Mouse (Mus musculus): ENCODE data around the gene Gm5244. TPM values are rescaled to one million over a fixed set of nuclear protein-coding genes. Genes with fewer than 3 reads are reported as not detected.

Gm5244 gene
- polyA plus RNA-seq, 1 experiment from 2014 or later: not detected

DNA sequence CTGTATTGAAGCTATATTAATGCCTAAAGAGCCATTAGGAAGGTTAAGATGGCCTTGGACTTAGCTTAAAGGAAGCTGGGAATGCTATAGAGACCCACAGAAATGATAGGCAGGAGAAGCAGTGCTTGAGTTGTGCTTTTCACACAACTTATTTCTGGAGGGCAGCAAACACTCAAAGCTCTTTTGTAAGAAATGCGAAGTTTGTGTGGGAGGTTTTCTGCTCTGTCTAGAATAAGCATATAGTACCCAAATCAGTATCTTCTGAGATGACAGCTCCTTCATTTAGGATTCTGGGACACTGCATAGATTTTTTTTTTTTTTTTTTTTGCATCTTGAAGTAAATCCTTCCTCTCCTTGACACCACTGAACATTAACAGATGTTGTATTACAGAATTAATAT lies 8.0 kb upstream of the Gm5244 start:
- H3K9me3 ChIP-seq (replicated peaks; ENCODE audit: control insufficient read depth, low read length): no peaks in the 10 kb centered on the region
- H3K36me3 ChIP-seq (ENCODE audit: control insufficient read depth, insufficient read depth): no peaks in the 10 kb centered on the region
- 68% methylated on average over 1 of the region's 1 CpGs for WGBS (ENCODE audit: insufficient replicate concordance)
- no peak overlapping the region for H3K4me3 ChIP-seq (ENCODE audit: low read depth, low read length)
- no peak overlapping the region for H3K4me2 ChIP-seq (ENCODE audit: low read depth, low read length)
- ATAC-seq (ENCODE audit: low read depth): no peak
- H3K27me3 ChIP-seq (ENCODE audit: control insufficient read depth, insufficient read depth, low read depth, low read length): no peaks in the 10 kb centered on the region
- no peak overlapping the region for H3K27ac ChIP-seq (ENCODE audit: low read length)
- no peak overlapping the region for H3K9ac ChIP-seq (ENCODE audit: low read depth, low read length)
- H3K4me1 ChIP-seq (ENCODE audit: control insufficient read depth, low read depth, low read length): no peaks in the 10 kb centered on the region; the same call in 1 of the 2 replicates

DNA sequence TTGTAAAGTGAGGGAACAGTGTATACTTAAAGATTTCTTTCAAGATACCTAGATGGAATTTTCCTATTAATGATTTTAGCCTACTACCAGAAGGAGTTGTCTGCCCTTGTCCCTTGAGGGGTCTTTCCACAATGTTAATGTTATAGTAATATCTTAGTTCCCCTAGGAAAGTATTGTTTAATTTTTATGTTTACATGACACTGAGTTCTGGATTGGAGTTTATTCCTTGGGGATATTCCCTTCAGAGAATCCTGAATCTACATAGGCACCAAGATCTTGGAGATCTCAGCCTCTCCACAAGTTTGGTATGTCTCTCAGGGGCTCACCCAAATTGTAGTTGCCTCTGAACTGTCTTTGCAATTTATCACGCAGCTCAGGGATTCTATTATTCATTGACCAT lies 10.5 kb downstream of the Gm5244 start, which contains the start of gene Olfr1444:
Gene Olfr1444, plus strand, starts transcription at position 301 of the 400 bp plus-strand sequence.
- H3K9me3 ChIP-seq (replicated peaks; ENCODE audit: control insufficient read depth, low read length): no peaks in the 10 kb centered on the region
- no peaks in the 10 kb centered on the region for H3K27me3 ChIP-seq (ENCODE audit: control insufficient read depth, insufficient read depth, low read depth, low read length)
- WGBS (ENCODE audit: insufficient replicate concordance): 33% methylated on average over 1 of the region's 1 CpGs
- no peak within 1 kb of the TSS for H3K9ac ChIP-seq (ENCODE audit: low read depth, low read length)
- no peak within 1 kb of the TSS for H3K27ac ChIP-seq (ENCODE audit: low read length)
- no peaks in the 10 kb centered on the region for H3K36me3 ChIP-seq (ENCODE audit: control insufficient read depth, insufficient read depth)
- ATAC-seq (ENCODE audit: low read depth): no peak
- no peak within 1 kb of the TSS for H3K4me3 ChIP-seq (ENCODE audit: low read depth, low read length)
- H3K4me1 ChIP-seq (ENCODE audit: control insufficient read depth, low read depth, low read length): no peaks in the 10 kb centered on the region
- no peak within 1 kb of the TSS for H3K4me2 ChIP-seq (ENCODE audit: low read depth, low read length)

DNA sequence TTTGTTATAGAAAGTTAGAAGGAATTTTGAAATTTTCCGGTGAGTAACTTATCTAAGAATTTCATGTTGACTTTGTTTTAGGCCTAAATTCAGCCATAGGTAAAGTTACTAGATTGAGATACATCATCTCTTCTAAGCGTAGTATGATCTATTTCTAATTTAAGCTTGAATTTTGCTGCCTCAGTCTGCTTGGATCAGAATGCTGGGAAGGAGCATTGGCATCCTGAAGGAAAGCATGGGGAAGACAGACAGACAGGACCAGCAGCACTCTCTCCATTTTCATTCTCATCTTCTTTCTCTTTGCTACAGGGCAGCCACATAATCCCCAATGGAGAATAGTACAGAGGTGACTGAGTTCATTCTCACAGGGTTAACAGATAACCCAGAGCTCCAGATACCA lies 37.1 kb downstream of the Gm5244 start, which contains the start of gene Olfr1445:
Gene Olfr1445, plus strand, starts transcription at position 301 of the 400 bp plus-strand sequence.
- Histone ChIP-seq H3K36me3 (ENCODE audit: control insufficient read depth, insufficient read depth) (no peaks in the 10 kb centered on the region), H3K4me3 (ENCODE audit: low read depth, low read length) (no peak within 1 kb of the TSS), H3K27ac (ENCODE audit: low read length) (no peak within 1 kb of the TSS), H3K4me1 (ENCODE audit: control insufficient read depth, low read depth, low read length) (no peaks in the 10 kb centered on the region), H3K27me3 (ENCODE audit: control insufficient read depth, insufficient read depth, low read depth, low read length) (no peaks in the 10 kb centered on the region), H3K9me3 (replicated peaks; ENCODE audit: control insufficient read depth, low read length) (no peaks in the 10 kb centered on the region), H3K9ac (ENCODE audit: low read depth, low read length) (no peak within 1 kb of the TSS), H3K4me2 (ENCODE audit: low read depth, low read length) (no peak within 1 kb of the TSS)
- ATAC-seq (ENCODE audit: low read depth): no peak
- WGBS (ENCODE audit: insufficient replicate concordance): 56% methylated on average over 2 of the region's 2 CpGs

DNA sequence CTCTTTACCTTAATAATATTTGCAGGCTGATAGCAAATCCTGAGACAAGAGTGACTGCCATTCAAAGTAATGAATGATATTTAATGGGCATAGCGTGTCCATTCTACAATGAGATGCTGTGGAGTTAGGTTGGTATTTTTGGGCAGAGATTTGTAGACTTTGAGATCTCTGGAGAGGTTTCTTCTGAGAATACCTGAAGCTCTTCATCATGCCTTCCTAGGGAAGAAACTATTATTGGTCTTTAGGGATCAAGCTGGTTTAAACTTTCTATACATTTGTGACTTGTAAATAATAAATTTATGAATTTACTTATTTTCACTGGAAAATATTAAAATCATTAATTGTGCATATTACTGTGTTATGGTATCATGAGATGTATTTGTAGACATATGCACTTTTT lies 46.9 kb downstream of the Gm5244 start, which contains the start of gene Olfr1446:
Gene Olfr1446, minus strand, starts transcription at position 101 of the 400 bp plus-strand sequence.
- WGBS (ENCODE audit: insufficient replicate concordance): 57% methylated on average over 1 of the region's 1 CpGs
- Histone ChIP-seq H3K4me3 (ENCODE audit: low read depth, low read length) (no peak within 1 kb of the TSS), H3K4me2 (ENCODE audit: low read depth, low read length) (no peak within 1 kb of the TSS), H3K36me3 (ENCODE audit: control insufficient read depth, insufficient read depth) (no peaks in the 10 kb centered on the region), H3K27me3 (ENCODE audit: control insufficient read depth, insufficient read depth, low read depth, low read length) (no peaks in the 10 kb centered on the region), H3K9me3 (replicated peaks; ENCODE audit: control insufficient read depth, low read length) (no peaks in the 10 kb centered on the region), H3K9ac (ENCODE audit: low read depth, low read length) (no peak within 1 kb of the TSS), H3K27ac (ENCODE audit: low read length) (no peak within 1 kb of the TSS), H3K4me1 (ENCODE audit: control insufficient read depth, low read depth, low read length) (no peaks in the 10 kb centered on the region)
- ATAC-seq (ENCODE audit: low read depth): no peak

Other genes with a start within 250 kb of the Gm5244 start
- 20.2 and 22.6 TPM in 2 replicates for gene Gm4952, start 246.7 kb upstream of the Gm5244 start, polyA plus RNA-seq (2015; fragmentation: Nextera tagmentation; extraction: Ambion mirVana)
- 0.23 and 0.38 TPM in 2 replicates for gene Glyat, start 213.4 kb upstream of the Gm5244 start, polyA plus RNA-seq (2015; fragmentation: Nextera tagmentation; extraction: Ambion mirVana)
- gene Olfr1442, start 176.2 kb upstream of the Gm5244 start, polyA plus RNA-seq (2015; fragmentation: Nextera tagmentation; extraction: Ambion mirVana): not detected in 2 replicates
- not detected in 2 replicates for gene Olfr1443, start 168.6 kb upstream of the Gm5244 start, polyA plus RNA-seq (2015; fragmentation: Nextera tagmentation; extraction: Ambion mirVana)
- gene Keg1, start 150.9 kb upstream of the Gm5244 start, polyA plus RNA-seq (2015; fragmentation: Nextera tagmentation; extraction: Ambion mirVana): 7.1 and 9.5 TPM in 2 replicates
- 0.63 and 0.66 TPM in 2 replicates for gene Cntf, start 81.0 kb upstream of the Gm5244 start, polyA plus RNA-seq (2015; fragmentation: Nextera tagmentation; extraction: Ambion mirVana)
- 5.8 and 6.3 TPM in 2 replicates for gene Zfp91, start 50.6 kb upstream of the Gm5244 start, polyA plus RNA-seq (2015; fragmentation: Nextera tagmentation; extraction: Ambion mirVana)
- gene Lpxn, start 50.5 kb upstream of the Gm5244 start, polyA plus RNA-seq (2015; fragmentation: Nextera tagmentation; extraction: Ambion mirVana): 2.2 and 2.3 TPM in 2 replicates
- not detected in 2 replicates for gene Olfr1444, start 10.6 kb downstream of the Gm5244 start, polyA plus RNA-seq (2015; fragmentation: Nextera tagmentation; extraction: Ambion mirVana)
- gene Olfr1445, start 37.2 kb downstream of the Gm5244 start, polyA plus RNA-seq (2015; fragmentation: Nextera tagmentation; extraction: Ambion mirVana): not detected in 2 replicates
- gene Olfr1446, start 46.8 kb downstream of the Gm5244 start, polyA plus RNA-seq (2015; fragmentation: Nextera tagmentation; extraction: Ambion mirVana): not detected in 2 replicates
- gene Olfr1447, start 57.1 kb downstream of the Gm5244 start, polyA plus RNA-seq (2015; fragmentation: Nextera tagmentation; extraction: Ambion mirVana): not detected in 2 replicates
- gene Olfr1448, start 77.7 kb downstream of the Gm5244 start, polyA plus RNA-seq (2015; fragmentation: Nextera tagmentation; extraction: Ambion mirVana): not detected in 2 replicates
- gene Olfr1449, start 84.2 kb downstream of the Gm5244 start, polyA plus RNA-seq (2015; fragmentation: Nextera tagmentation; extraction: Ambion mirVana): not detected in 2 replicates
- gene Olfr1450, start 103.6 kb downstream of the Gm5244 start, polyA plus RNA-seq (2015; fragmentation: Nextera tagmentation; extraction: Ambion mirVana): not detected in 2 replicates
- gene Olfr1451, start 148.3 kb downstream of the Gm5244 start, polyA plus RNA-seq (2015; fragmentation: Nextera tagmentation; extraction: Ambion mirVana): not detected in 2 replicates
- gene Olfr1453, start 181.6 kb downstream of the Gm5244 start, polyA plus RNA-seq (2015; fragmentation: Nextera tagmentation; extraction: Ambion mirVana): not detected in 2 replicates
- gene Olfr1454, start 213.9 kb downstream of the Gm5244 start, polyA plus RNA-seq (2015; fragmentation: Nextera tagmentation; extraction: Ambion mirVana): not detected in 2 replicates

Data from liver, embryonic 16.5 days (tissue).